Mouse (Mus musculus) hindbrain, embryonic 16.5 days (tissue): ENCODE results near the gene Traf1. TPM values are rescaled to one million over a fixed set of nuclear protein-coding genes. Genes with fewer than 3 reads are reported as not detected.
A peak's percentile ranks its signal among the peaks of the same experiment; 100 is the strongest.

Experiments
- ATAC-seq: fragments of 200-750 bp; cut with Nextera tagmentation; 2 replicates; pipeline ENCODE4 v1.8.0; 2017; ENCODE audit warnings: moderate TSS enrichment, moderate library complexity
- H3K27ac ChIP-seq: fragments of 300-500 bp; sonication (generic); 2 replicates; pipeline ENCODE4 v1.5.1; 2014; ENCODE audit warnings: low read depth, mild to moderate bottlenecking, control low read depth, low read length, moderate library complexity
- H3K27me3 ChIP-seq: fragments of 300-500 bp; sonication (generic); replicated peaks from 2 replicates; pipeline ENCODE4 v1.6.1; 2014; ENCODE audit warnings: low read length; ENCODE audit not compliant: control insufficient read depth, insufficient read depth
- H3K36me3 ChIP-seq: fragments of 300-500 bp; sonication (generic); 2 replicates; pipeline ENCODE4 v1.6.1; 2014; ENCODE audit warnings: mild to moderate bottlenecking, low read length, moderate library complexity, mixed read lengths; ENCODE audit not compliant: control insufficient read depth, insufficient read depth
- H3K4me1 ChIP-seq: fragments of 300-500 bp; sonication (generic); 2 replicates; pipeline ENCODE4 v1.6.1; 2014; ENCODE audit warnings: low read depth, low read length; ENCODE audit not compliant: control insufficient read depth, insufficient read depth
- H3K4me2 ChIP-seq: fragments of 300-500 bp; sonication (generic); 2 replicates; pipeline ENCODE4 v1.6.1; 2014; ENCODE audit warnings: mild to moderate bottlenecking, low read length, control low read depth, moderate library complexity
- H3K4me3 ChIP-seq: fragments of 300-500 bp; sonication (generic); 2 replicates; pipeline ENCODE4 v1.5.1; 2014; ENCODE audit warnings: mild to moderate bottlenecking, low read length, control low read depth, moderate library complexity
- H3K9ac ChIP-seq: fragments of 300-500 bp; sonication (generic); 2 replicates; pipeline ENCODE4 v1.6.1; 2014; ENCODE audit warnings: low read depth, mild to moderate bottlenecking, control low read depth, low read length, moderate library complexity
- H3K9me3 ChIP-seq: fragments of 300-500 bp; sonication (generic); 2 replicates; pipeline ENCODE4 v1.6.1; 2014; ENCODE audit warnings: mild to moderate bottlenecking, low read length, moderate library complexity; ENCODE audit not compliant: control insufficient read depth
- WGBS: fragments of 180-500 bp; shearing (Covaris S2); extraction: QIAGEN DNeasy Blood & Tissue Kit; methylation state at CpG from one replicate; pipeline ENCODE4 v1.1.7; 2014; 5-methylcytosine and 5-hydroxymethylcytosine counted together
- polyA plus RNA-seq: library from polyadenylated mRNA; unstranded; fragments of >200 nt; fragmentation: Nextera tagmentation; extraction: Ambion mirVana; gene quantifications from 2 replicates; pipeline ENCODE4 v1.2.1, GENCODE M21; 2015

Traf1 gene
- polyA plus RNA-seq, 1 experiment from 2014 or later: 2.5 TPM

DNA sequence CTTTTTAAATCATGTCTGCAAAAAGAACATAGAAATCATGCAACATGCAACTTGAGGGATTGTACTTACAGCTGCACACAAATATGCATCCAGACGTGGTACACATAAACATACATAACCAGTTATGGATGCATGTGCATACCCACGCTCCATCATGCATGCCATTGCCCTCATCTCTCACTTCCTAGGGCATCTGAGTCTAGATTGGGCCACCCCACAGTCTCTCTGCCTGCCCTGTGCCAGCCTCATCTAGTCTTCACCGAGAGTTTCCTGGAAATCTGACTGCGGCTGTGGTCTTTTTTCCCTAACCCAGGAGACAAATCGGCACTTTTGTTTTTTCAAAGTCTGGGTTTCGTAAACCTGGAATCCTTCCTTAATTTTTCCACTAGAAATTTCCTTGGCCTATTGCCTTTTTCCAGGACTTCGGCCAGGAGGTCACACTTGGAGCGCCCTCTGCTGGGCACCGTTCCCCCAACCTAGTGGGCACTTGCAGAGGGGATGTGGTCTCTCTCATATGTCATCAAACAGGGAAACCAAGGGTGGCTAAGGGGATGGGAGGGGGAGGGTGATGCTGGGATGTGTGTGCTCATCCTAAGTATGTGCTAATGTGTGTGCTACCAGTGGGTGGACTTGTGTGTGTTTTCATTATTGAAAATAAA is 8.6 kb upstream of the Traf1 start:
- ATAC-seq: no peak
- Histone ChIP-seq H3K4me1 (peaks cover 2% of the 10 kb centered on the region; the same call in 1 of the 2 replicates), H3K36me3 (no peaks in the 10 kb centered on the region), H3K9me3 (no peaks in the 10 kb centered on the region), H3K9ac (no peak overlapping the region), H3K4me3 (no peak overlapping the region), H3K4me2 (no peak overlapping the region), H3K27me3 (no peaks in the 10 kb centered on the region), H3K27ac (no peak overlapping the region)
- 38% methylated on average over 9 of the region's 9 CpGs for WGBS

DNA sequence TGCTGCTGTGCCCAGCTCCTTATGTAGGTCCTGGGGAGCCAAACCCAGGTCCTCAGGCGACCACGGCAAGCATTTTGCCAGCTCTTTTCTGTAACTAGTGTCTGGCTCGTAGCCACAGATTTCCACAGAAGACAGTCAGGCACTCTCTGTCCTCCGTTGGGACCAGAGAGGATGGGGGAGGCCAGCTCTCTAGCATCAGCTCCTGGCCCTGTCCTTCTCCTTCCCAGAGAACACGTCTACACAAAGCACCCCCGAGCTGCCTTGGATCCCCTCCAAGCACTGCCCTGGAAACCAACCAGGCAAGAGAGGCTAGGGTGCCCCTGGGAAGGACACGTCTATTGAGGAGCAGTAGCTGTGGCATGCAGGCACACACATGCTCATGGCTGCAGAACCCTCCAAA is 7.6 kb upstream of the Traf1 start:
- peak; percentile 72 for ATAC-seq
- H3K27ac ChIP-seq: no peak overlapping the region
- peaks cover 2% of the 10 kb centered on the region; the same call in 1 of the 2 replicates for H3K4me1 ChIP-seq
- no peak overlapping the region for H3K4me3 ChIP-seq
- H3K36me3 ChIP-seq: no peaks in the 10 kb centered on the region
- H3K27me3 ChIP-seq: no peaks in the 10 kb centered on the region
- no peak overlapping the region for H3K4me2 ChIP-seq
- no peak overlapping the region for H3K9ac ChIP-seq
- H3K9me3 ChIP-seq: no peaks in the 10 kb centered on the region
- 54% methylated on average over 7 of the region's 7 CpGs for WGBS

DNA sequence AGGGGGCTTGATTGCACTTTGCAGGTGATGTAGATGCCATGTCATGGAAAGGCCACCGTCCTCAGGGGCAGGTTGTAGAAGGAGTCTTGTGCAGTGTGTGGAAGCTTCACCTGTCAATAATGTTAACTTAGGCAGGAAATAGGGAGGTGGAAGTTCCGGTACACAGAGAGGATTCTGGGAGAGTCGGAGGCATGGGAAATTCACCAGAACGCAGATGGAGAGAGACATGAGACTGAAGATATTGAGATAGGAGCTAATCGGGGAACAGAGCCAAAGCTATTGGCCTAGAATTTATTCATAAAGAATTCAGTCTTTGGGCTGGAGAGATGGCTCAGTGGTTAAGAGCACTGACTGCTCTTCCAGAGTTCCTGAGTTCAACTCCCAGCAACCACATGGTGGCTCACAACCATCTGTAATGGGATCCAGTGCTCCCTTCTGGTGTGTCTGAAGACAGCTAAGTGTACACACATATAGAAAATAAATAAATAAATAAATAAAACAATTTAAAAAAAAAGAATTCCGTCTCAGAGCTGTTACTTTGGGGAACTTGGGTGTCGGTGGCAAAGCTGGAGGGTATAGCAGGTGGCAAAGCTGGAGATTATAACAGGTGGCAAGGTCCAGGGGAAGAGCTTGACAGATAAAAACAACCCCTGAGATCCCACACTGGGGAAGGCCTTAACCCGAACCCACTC is 4.8 kb upstream of the Traf1 start:
- no peak overlapping the region for H3K9ac ChIP-seq
- H3K4me1 ChIP-seq: peaks cover 2% of the 10 kb centered on the region; the same call in 1 of the 2 replicates
- no peak overlapping the region for H3K27ac ChIP-seq
- no peak overlapping the region for H3K4me2 ChIP-seq
- WGBS: 88% methylated on average over 8 of the region's 8 CpGs
- no peaks in the 10 kb centered on the region for H3K27me3 ChIP-seq
- no peaks in the 10 kb centered on the region for H3K9me3 ChIP-seq
- no peaks in the 10 kb centered on the region for H3K36me3 ChIP-seq
- no peak overlapping the region for H3K4me3 ChIP-seq
- no peak for ATAC-seq

- H3K9ac ChIP-seq: no peak overlapping the region
- 78% methylated on average over 8 of the region's 8 CpGs for WGBS
- no peak for ATAC-seq
- H3K27me3 ChIP-seq: no peaks in the 10 kb centered on the region
- no peak overlapping the region for H3K4me3 ChIP-seq
- H3K4me2 ChIP-seq: no peak overlapping the region
- H3K36me3 ChIP-seq: no peaks in the 10 kb centered on the region
- H3K4me1 ChIP-seq: peaks cover 4% of the 10 kb centered on the region; the same call in 1 of the 2 replicates
- H3K27ac ChIP-seq: no peak overlapping the region
- H3K9me3 ChIP-seq: no peaks in the 10 kb centered on the region
These were observed 4.2 kb upstream of the Traf1 start for GRCm38 (mm10) chr2:34965806-34966205.

GRCm38 (mm10) chr2:34965293-34965692 is 3.7 kb upstream of the Traf1 start:
- H3K9me3 ChIP-seq: no peaks in the 10 kb centered on the region
- no peak for ATAC-seq
- no peaks in the 10 kb centered on the region for H3K27me3 ChIP-seq
- H3K4me2 ChIP-seq: no peak overlapping the region
- H3K4me3 ChIP-seq: no peak overlapping the region
- no peak overlapping the region for H3K9ac ChIP-seq
- H3K27ac ChIP-seq: no peak overlapping the region
- 54% methylated on average over 9 of the region's 9 CpGs for WGBS
- peaks cover 4% of the 10 kb centered on the region; the same call in 1 of the 2 replicates for H3K4me1 ChIP-seq
- H3K36me3 ChIP-seq: no peaks in the 10 kb centered on the region

DNA sequence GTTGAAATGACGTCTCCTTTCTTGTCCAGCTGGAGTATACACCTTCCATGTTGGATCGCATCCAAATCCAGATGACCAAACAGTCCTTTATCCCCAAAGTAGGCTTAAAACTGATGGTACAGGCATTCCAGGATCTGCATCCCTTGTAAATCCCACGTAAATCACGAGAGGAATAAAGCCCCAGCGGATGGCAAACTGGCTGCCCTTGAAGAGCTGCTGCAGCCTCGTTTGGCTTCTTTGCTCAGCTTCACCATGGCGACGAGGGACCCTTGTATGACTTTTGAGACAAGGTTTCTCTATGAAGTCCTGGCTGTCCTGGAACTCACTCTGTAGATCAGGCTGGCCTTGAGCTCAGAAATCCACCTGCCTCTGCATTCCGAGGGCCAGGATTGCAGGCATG is 3.1 kb upstream of the Traf1 start:
- no peak for ATAC-seq
- no peak overlapping the region for H3K9ac ChIP-seq
- H3K27ac ChIP-seq: no peak overlapping the region
- peaks cover 2% of the 10 kb centered on the region; the same call in 1 of the 2 replicates for H3K4me1 ChIP-seq
- WGBS: 65% methylated on average over 9 of the region's 9 CpGs
- H3K9me3 ChIP-seq: no peaks in the 10 kb centered on the region
- no peaks in the 10 kb centered on the region for H3K27me3 ChIP-seq
- H3K36me3 ChIP-seq: no peaks in the 10 kb centered on the region
- no peak overlapping the region for H3K4me3 ChIP-seq
- H3K4me2 ChIP-seq: no peak overlapping the region

DNA sequence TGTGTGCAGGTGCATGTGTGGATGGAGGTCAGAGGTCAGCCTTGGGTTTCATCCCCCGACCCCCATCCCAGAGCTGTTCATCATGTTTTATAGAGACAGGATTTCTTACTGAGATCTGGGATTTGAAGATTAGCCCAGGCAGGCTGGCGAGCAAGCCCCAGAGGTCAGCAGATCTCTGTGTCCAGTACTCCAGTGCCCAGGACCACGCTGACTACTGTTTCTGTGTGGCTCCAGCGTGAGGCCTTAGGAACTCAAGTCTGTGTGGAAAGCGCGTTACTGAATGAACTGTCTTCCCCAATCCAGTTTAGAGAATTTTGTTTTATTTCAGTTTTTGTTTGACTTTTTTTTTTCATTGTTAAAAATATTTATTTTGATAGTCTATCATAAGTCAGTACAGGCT is 2.7 kb upstream of the Traf1 start:
- Histone ChIP-seq H3K4me3 (no peak overlapping the region), H3K9me3 (no peaks in the 10 kb centered on the region), H3K4me2 (no peak overlapping the region), H3K36me3 (no peaks in the 10 kb centered on the region), H3K27me3 (no peaks in the 10 kb centered on the region), H3K27ac (no peak overlapping the region), H3K9ac (no peak overlapping the region), H3K4me1 (peaks cover 2% of the 10 kb centered on the region; the same call in 1 of the 2 replicates)
- ATAC-seq: no peak
- WGBS: 91% methylated on average over 6 of the region's 6 CpGs

- 84% methylated on average over 13 of the region's 13 CpGs for WGBS
- H3K4me3 ChIP-seq: no peak overlapping the region
- H3K36me3 ChIP-seq: no peaks in the 10 kb centered on the region
- no peak overlapping the region for H3K9ac ChIP-seq
- H3K4me1 ChIP-seq: peaks cover 2% of the 10 kb centered on the region; the same call in 1 of the 2 replicates
- no peaks in the 10 kb centered on the region for H3K27me3 ChIP-seq
- no peak overlapping the region for H3K4me2 ChIP-seq
- H3K9me3 ChIP-seq: no peaks in the 10 kb centered on the region
- H3K27ac ChIP-seq: no peak overlapping the region
- ATAC-seq: no peak
These were observed 1.9 kb upstream of the Traf1 start for GRCm38 (mm10) chr2:34963371-34963956.

GRCm38 (mm10) chr2:34962893-34963292 is 1.3 kb upstream of the Traf1 start:
- Histone ChIP-seq H3K27me3 (no peaks in the 10 kb centered on the region), H3K4me3 (no peak overlapping the region), H3K4me1 (peaks cover 2% of the 10 kb centered on the region; the same call in 1 of the 2 replicates), H3K9ac (no peak overlapping the region), H3K36me3 (no peaks in the 10 kb centered on the region), H3K27ac (no peak overlapping the region), H3K9me3 (no peaks in the 10 kb centered on the region), H3K4me2 (no peak overlapping the region)
- ATAC-seq: no peak
- WGBS: 87% methylated on average over 9 of the region's 9 CpGs
